Mouse (Mus musculus): ENCODE results near the gene Bex2. TPM values are rescaled to one million over a fixed set of nuclear protein-coding genes. Genes with fewer than 3 reads are reported as not detected.
"Not testable (repeated sequence)": the region's sequence is repeated elsewhere in the genome, so short reads cannot be mapped to it uniquely, and the experiment has no call there.

Gene Bex2
- total and polyA plus RNA-seq, 2 experiments from 2014 or later = 5.6 TPM; not detected in 1

- WGBS = 61% methylated on average over 4 of the region's 4 CpGs
- no peaks in the 10 kb centered on the region for H3K9me3 ChIP-seq (replicated peaks; ENCODE audit: control insufficient read depth, low read length)
- H3K9ac ChIP-seq (replicated peaks; ENCODE audit: low read depth, low read length) = no peak overlapping the region
- no peaks in the 10 kb centered on the region for H3K27me3 ChIP-seq (ENCODE audit: control insufficient read depth, insufficient read depth, low read length)
- H3K27ac ChIP-seq (ENCODE audit: low read depth) = no peak overlapping the region
- no peaks in the 10 kb centered on the region for H3K36me3 ChIP-seq (replicated peaks; ENCODE audit: control insufficient read depth, insufficient read depth, low read length)
- H3K4me3 ChIP-seq (ENCODE audit: low read depth, low read length) = no peak overlapping the region
- TF ChIP-seq CTCF (IDR thresholded peaks at IDR 0.05; ENCODE audit: low read depth) (no peak), EP300 (IDR thresholded peaks at IDR 0.05; ENCODE audit: low read depth) (no peak)
- ATAC-seq (ENCODE audit: insufficient read depth, low read depth) (no peak), DNase-seq (ENCODE audit: low spot score) (no peak)
- H3K4me2 ChIP-seq (ENCODE audit: low read depth, low read length) = no peak overlapping the region
- H3K4me1 ChIP-seq (ENCODE audit: control insufficient read depth, insufficient read depth) = no peaks in the 10 kb centered on the region
Observed at GRCm38 (mm10) chrX:136104046-136104723, 36.1 kb upstream of the Bex2 start.

- ATAC-seq (ENCODE audit: insufficient read depth, low read depth) (no peak), DNase-seq (ENCODE audit: low spot score) (no peak)
- H3K9me3 ChIP-seq (replicated peaks; ENCODE audit: control insufficient read depth, low read length) = no peaks in the 10 kb centered on the region
- no peak overlapping the region for H3K9ac ChIP-seq (replicated peaks; ENCODE audit: low read depth, low read length)
- no peaks in the 10 kb centered on the region for H3K27me3 ChIP-seq (ENCODE audit: control insufficient read depth, insufficient read depth, low read length)
- H3K27ac ChIP-seq (ENCODE audit: low read depth) = no peak overlapping the region
- TF ChIP-seq CTCF (IDR thresholded peaks at IDR 0.05; ENCODE audit: low read depth) (no peak), EP300 (IDR thresholded peaks at IDR 0.05; ENCODE audit: low read depth) (no peak)
- H3K4me3 ChIP-seq (ENCODE audit: low read depth, low read length) = no peak overlapping the region
- 48% methylated on average over 2 of the region's 2 CpGs for WGBS
- no peaks in the 10 kb centered on the region for H3K4me1 ChIP-seq (ENCODE audit: control insufficient read depth, insufficient read depth)
- no peaks in the 10 kb centered on the region for H3K36me3 ChIP-seq (replicated peaks; ENCODE audit: control insufficient read depth, insufficient read depth, low read length)
- no peak overlapping the region for H3K4me2 ChIP-seq (ENCODE audit: low read depth, low read length)
Observed at GRCm38 (mm10) chrX:136094421-136094820, 26.4 kb upstream of the Bex2 start.

- no peaks in the 10 kb centered on the region for H3K4me1 ChIP-seq (ENCODE audit: control insufficient read depth, insufficient read depth)
- H3K9me3 ChIP-seq (replicated peaks; ENCODE audit: control insufficient read depth, low read length) = no peaks in the 10 kb centered on the region
- ATAC-seq (ENCODE audit: insufficient read depth, low read depth) (no peak), DNase-seq (ENCODE audit: low spot score) (no peak)
- 16% methylated on average over 2 of the region's 2 CpGs for WGBS
- no peak overlapping the region for H3K9ac ChIP-seq (replicated peaks; ENCODE audit: low read depth, low read length)
- no peaks in the 10 kb centered on the region for H3K27me3 ChIP-seq (ENCODE audit: control insufficient read depth, insufficient read depth, low read length)
- no peaks in the 10 kb centered on the region for H3K36me3 ChIP-seq (replicated peaks; ENCODE audit: control insufficient read depth, insufficient read depth, low read length)
- H3K27ac ChIP-seq (ENCODE audit: low read depth) = no peak overlapping the region
- no peak overlapping the region for H3K4me3 ChIP-seq (ENCODE audit: low read depth, low read length)
- TF ChIP-seq EP300 (IDR thresholded peaks at IDR 0.05; ENCODE audit: low read depth) = no peak
- TF ChIP-seq CTCF (IDR thresholded peaks at IDR 0.05; ENCODE audit: low read depth) = no peak
- H3K4me2 ChIP-seq (ENCODE audit: low read depth, low read length) = no peak overlapping the region
Observed at GRCm38 (mm10) chrX:136092497-136093279, 24.7 kb upstream of the Bex2 start.

DNA sequence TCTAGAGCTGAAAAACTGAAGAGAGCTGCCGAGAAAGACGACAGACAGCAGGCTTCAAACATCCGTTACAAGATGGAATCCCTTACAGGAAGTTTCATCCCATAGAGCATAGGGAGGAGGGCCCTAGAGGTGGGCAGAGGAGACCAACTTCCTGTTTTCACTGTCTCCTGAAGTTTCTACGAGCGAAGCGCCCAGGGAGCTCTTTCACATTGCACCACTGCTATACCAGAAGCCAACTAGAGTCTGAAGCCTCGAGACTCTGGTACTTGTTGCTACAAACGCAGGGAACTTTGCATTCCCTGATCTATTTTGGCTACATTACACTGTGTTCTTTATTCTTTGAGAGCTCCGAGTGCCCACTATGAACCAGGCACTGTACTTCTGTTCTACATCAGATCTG is 17.1 kb upstream of the Bex2 start, which contains the start of gene Nxf3:
Nxf3 (minus strand) TSS at position 101 of the 400 bp plus-strand sequence.
- H3K27me3 ChIP-seq (ENCODE audit: control insufficient read depth, insufficient read depth, low read length) = no peaks in the 10 kb centered on the region
- H3K4me3 ChIP-seq (ENCODE audit: low read depth, low read length) = no peak within 1 kb of the TSS
- H3K9me3 ChIP-seq (replicated peaks; ENCODE audit: control insufficient read depth, low read length) = no peaks in the 10 kb centered on the region
- H3K36me3 ChIP-seq (replicated peaks; ENCODE audit: control insufficient read depth, insufficient read depth, low read length) = no peaks in the 10 kb centered on the region
- DNase-seq (ENCODE audit: low spot score) = no peak
- no peak within 1 kb of the TSS for H3K9ac ChIP-seq (replicated peaks; ENCODE audit: low read depth, low read length)
- no peak within 1 kb of the TSS for H3K4me2 ChIP-seq (ENCODE audit: low read depth, low read length)
- TF ChIP-seq CTCF (IDR thresholded peaks at IDR 0.05; ENCODE audit: low read depth) = no peak
- no peak for TF ChIP-seq EP300 (IDR thresholded peaks at IDR 0.05; ENCODE audit: low read depth)
- ATAC-seq (ENCODE audit: insufficient read depth, low read depth) = no peak
- WGBS = 74% methylated on average over 9 of the region's 9 CpGs
- H3K4me1 ChIP-seq (ENCODE audit: control insufficient read depth, insufficient read depth) = no peaks in the 10 kb centered on the region
- no peak within 1 kb of the TSS for H3K27ac ChIP-seq (ENCODE audit: low read depth)

DNA sequence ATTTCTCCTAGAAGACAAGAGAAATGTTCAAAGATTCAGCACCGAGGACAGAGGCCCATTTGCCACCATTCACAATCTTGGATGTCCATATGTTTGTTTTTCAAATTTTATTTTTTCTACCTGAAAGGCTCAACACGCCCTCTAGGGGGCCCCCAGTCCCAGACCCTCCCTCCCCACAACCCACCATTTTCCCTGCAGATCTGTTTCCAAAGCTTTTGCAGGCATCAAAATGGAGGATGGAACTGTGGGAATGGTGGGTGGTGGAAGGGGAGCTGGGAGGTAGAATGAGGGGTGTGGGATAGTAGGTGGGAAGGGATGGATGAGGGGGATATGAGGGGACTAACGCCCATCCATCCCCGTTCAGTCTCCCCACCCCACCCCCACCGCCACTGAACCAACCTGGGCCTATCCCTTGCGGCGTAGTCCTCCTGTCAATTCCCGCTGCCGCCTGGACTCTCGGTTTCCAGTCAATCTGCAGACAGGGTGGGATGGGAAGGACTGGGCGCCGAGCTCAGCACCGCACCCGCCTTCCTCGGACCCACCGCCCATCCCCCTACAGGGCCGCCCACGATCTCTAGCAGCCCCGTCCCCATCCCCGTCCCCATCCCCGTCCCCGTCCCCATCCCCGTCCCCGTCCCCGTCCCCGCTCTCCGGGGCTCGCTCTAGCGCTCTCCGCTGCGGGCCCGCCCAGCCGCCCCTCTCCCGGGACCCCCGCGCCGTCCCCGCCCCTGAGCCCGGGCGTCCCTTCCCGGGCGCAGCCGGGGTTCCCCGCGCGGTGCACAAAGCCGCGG is 640 bp downstream of the Bex2 start:
- 21% methylated on average over 19 of the region's 48 CpGs for WGBS
- Histone ChIP-seq H3K4me3 (ENCODE audit: low read depth, low read length) (0 out of 2 replicates have a peak overlapping the region, but pooled peaks have one; percentile 11), H3K4me2 (ENCODE audit: low read depth, low read length) (peak overlapping the region; percentile 34)
- not testable (repeated sequence) for H3K27ac ChIP-seq (ENCODE audit: low read depth); H3K9ac ChIP-seq (replicated peaks; ENCODE audit: low read depth, low read length); H3K36me3 ChIP-seq (replicated peaks; ENCODE audit: control insufficient read depth, insufficient read depth, low read length); DNase-seq (ENCODE audit: low spot score); ATAC-seq (ENCODE audit: insufficient read depth, low read depth); H3K9me3 ChIP-seq (replicated peaks; ENCODE audit: control insufficient read depth, low read length); H3K27me3 ChIP-seq (ENCODE audit: control insufficient read depth, insufficient read depth, low read length); H3K4me1 ChIP-seq (ENCODE audit: control insufficient read depth, insufficient read depth)
